Mouse (Mus musculus) neural tube, embryonic 11.5 days (tissue): ENCODE results near the gene Cd37. TPM values are rescaled to one million over a fixed set of nuclear protein-coding genes. Genes with fewer than 3 reads are reported as not detected.
A peak's percentile ranks its signal among the peaks of the same experiment; 100 is the strongest.

Source experiments
- ATAC-seq: fragments of 200-750 bp; cut with Nextera tagmentation; 2 replicates; pipeline ENCODE4 v1.8.0; 2017; ENCODE audit warnings: moderate number of reproducible peaks, mild to moderate bottlenecking, moderate TSS enrichment, moderate library complexity; ENCODE audit not compliant: insufficient read depth, low FRiP score, low TSS enrichment
- DNase-seq: peaks from one replicate; pipeline ENCODE4 v3.0.0-alpha.2; 2015; ENCODE audit warnings: low spot score
- H3K27ac ChIP-seq: fragments of 300-500 bp; sonication (generic); 2 replicates; pipeline ENCODE4 v1.5.1; 2014; ENCODE audit warnings: low read depth, mild to moderate bottlenecking, low read length
- H3K27me3 ChIP-seq: fragments of 300-500 bp; sonication (generic); 2 replicates; pipeline ENCODE4 v1.6.1; 2014; ENCODE audit warnings: mild to moderate bottlenecking, low read length, mixed read lengths; ENCODE audit not compliant: control insufficient read depth, insufficient read depth
- H3K36me3 ChIP-seq: fragments of 300-500 bp; sonication (generic); 2 replicates; pipeline ENCODE4 v1.6.1; 2014; ENCODE audit warnings: mild to moderate bottlenecking, low read length, moderate library complexity, mixed read lengths; ENCODE audit not compliant: control insufficient read depth, insufficient read depth
- H3K4me1 ChIP-seq: fragments of 300-500 bp; sonication (generic); 2 replicates; pipeline ENCODE4 v1.6.1; 2014; ENCODE audit warnings: low read length, mixed read lengths; ENCODE audit not compliant: control insufficient read depth, insufficient read depth
- H3K4me2 ChIP-seq: fragments of 300-500 bp; sonication (generic); 2 replicates; pipeline ENCODE4 v1.6.1; 2014; ENCODE audit warnings: low read depth, mild to moderate bottlenecking, moderate library complexity
- H3K4me3 ChIP-seq: fragments of 300-500 bp; sonication (generic); 2 replicates; pipeline ENCODE4 v1.5.1; 2014; ENCODE audit warnings: low read depth, low read length
- H3K9ac ChIP-seq: fragments of 300-500 bp; sonication (generic); 2 replicates; pipeline ENCODE4 v1.6.1; 2014; ENCODE audit warnings: mild to moderate bottlenecking, low read length
- H3K9me3 ChIP-seq: fragments of 300-500 bp; sonication (generic); 2 replicates; pipeline ENCODE4 v1.6.1; 2016; ENCODE audit warnings: low read length; ENCODE audit not compliant: control insufficient read depth
- WGBS: fragments of 180-500 bp; shearing (Covaris S2); extraction: QIAGEN DNeasy Blood & Tissue Kit; methylation state at CpG from one replicate; pipeline ENCODE4 v1.1.7; 2014; 5-methylcytosine and 5-hydroxymethylcytosine counted together
- polyA plus RNA-seq: library from polyadenylated mRNA; unstranded; fragments of >200 nt; fragmentation: Nextera tagmentation; extraction: Ambion mirVana; gene quantifications from 2 replicates; pipeline ENCODE4 v1.2.1, GENCODE M21; 2014

Cd37 gene
- polyA plus RNA-seq, 1 experiment from 2014 or later: 0.74 TPM

DNA sequence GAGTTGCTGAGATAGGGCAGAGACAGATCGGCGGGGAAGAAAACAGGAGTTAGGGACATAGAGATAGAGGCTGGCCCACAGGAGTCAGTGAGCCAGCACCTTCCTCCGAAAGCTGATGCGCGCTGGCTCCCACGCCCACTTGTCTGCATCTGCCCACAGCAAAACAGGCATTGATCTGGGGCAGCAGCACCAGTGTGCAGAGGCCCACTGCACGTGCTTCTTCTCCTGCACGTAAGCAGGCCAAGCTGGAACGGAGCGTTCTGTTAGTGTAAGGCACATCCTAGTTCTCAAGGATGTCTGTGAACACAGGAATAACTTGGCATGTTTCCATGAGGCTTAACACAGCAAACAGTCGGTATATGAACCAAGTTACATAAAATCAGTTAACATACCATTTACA is 40.0 kb downstream of the Cd37 start:
- no peak overlapping the region for H3K9ac ChIP-seq
- H3K4me1 ChIP-seq: no peaks in the 10 kb centered on the region
- 87% methylated on average over 11 of the region's 11 CpGs for WGBS
- no peaks in the 10 kb centered on the region for H3K36me3 ChIP-seq
- H3K4me3 ChIP-seq: no peak overlapping the region
- ATAC-seq: no peak
- no peak overlapping the region for H3K27ac ChIP-seq
- no peaks in the 10 kb centered on the region for H3K9me3 ChIP-seq
- no peaks in the 10 kb centered on the region for H3K27me3 ChIP-seq
- DNase-seq: no peak
- no peak overlapping the region for H3K4me2 ChIP-seq

DNA sequence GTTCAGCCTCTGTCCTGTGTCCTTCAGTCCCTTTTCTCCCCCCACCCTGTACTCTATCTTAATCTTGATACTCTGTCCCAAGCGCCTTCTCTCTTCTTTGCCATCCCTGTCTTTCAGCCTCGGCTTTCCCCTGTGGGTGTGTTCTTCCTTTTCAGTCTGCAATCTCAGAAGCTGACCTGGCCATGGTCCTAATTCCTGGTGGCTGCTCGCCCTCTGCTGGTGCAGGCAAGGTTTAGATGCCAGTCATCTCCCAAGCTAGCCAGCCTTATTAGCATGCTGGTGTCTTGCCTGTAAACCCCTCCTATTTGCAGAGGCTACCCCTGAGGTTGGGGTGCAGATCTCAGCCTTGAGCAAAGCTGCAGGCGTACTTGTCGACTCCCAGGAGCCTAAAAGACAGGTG is 40.5 kb downstream of the Cd37 start:
- Histone ChIP-seq H3K36me3 (no peaks in the 10 kb centered on the region), H3K27me3 (no peaks in the 10 kb centered on the region), H3K9me3 (no peaks in the 10 kb centered on the region), H3K4me3 (no peak overlapping the region), H3K4me2 (no peak overlapping the region), H3K27ac (no peak overlapping the region), H3K9ac (no peak overlapping the region; the same call in 1 of the 2 replicates), H3K4me1 (no peaks in the 10 kb centered on the region)
- DNase-seq (peak; percentile 79), ATAC-seq (no peak)
- 15% methylated on average over 5 of the region's 5 CpGs for WGBS

GRCm38 (mm10) chr7:45196994-45197393 is 41.9 kb downstream of the Cd37 start:
- no peak overlapping the region for H3K4me3 ChIP-seq
- H3K4me1 ChIP-seq: 0 out of 2 replicates have a peak, but pooled peaks cover 1% of the 10 kb centered on the region
- H3K9me3 ChIP-seq: no peaks in the 10 kb centered on the region
- H3K27ac ChIP-seq: no peak overlapping the region
- no peak for ATAC-seq
- whole genome bisulfite sequencing: 65% methylated on average over 5 of the region's 5 CpGs
- H3K4me2 ChIP-seq: no peak overlapping the region
- H3K9ac ChIP-seq: no peak overlapping the region
- no peak for DNase-seq
- no peaks in the 10 kb centered on the region for H3K27me3 ChIP-seq
- no peaks in the 10 kb centered on the region for H3K36me3 ChIP-seq

- Histone ChIP-seq H3K4me3 (no peak overlapping the region), H3K27ac (no peak overlapping the region), H3K9me3 (no peaks in the 10 kb centered on the region), H3K4me2 (no peak overlapping the region), H3K27me3 (no peaks in the 10 kb centered on the region), H3K4me1 (0 out of 2 replicates have a peak, but pooled peaks cover 2% of the 10 kb centered on the region), H3K9ac (no peak overlapping the region), H3K36me3 (no peaks in the 10 kb centered on the region)
- ATAC-seq (no peak), DNase-seq (no peak)
- 87% methylated on average over 4 of the region's 4 CpGs for WGBS
Measured at GRCm38 (mm10) chr7:45196176-45196535, 42.8 kb downstream of the Cd37 start.

DNA sequence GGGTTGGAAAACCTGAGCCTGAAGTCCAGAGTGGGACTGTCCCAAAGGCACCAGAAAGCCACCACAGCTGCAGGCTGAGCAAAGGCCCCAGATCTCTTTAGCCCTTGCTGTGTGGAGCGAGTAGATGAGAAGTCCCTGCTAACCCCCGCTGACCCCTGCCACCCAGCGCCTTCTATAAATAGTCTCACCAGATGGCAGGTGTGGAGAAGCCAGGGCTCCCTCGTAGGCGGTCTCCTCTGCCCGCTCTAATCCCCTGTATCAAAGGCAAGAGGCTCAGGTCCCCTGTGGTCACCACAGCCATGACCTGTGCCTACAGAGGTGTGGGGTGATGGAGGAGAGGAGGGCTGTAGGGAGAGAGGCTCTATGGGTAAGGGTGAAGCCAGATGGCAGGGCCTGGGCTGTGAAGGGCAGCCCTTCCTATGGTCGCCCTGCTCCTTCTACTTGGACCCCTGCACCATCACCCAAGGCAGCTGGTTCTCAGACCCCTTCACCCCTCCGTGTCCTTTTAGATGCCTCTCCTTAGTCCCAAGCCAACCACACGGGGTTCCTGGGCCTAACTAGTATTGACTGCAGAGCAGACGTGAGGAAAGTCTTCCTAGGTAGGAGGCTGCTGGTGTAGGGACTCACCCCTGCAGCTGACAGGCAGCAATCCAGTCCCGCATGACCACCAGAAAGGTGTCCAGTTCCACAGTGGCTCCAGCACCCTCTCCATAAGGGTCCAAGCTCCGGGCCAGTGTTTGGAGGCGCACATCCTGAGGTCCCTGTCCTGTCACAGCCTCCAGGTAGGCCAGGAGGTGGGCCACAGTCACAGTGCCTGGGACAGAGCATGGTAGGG is 43.4 kb downstream of the Cd37 start:
- H3K4me2 ChIP-seq: no peak overlapping the region
- H3K36me3 ChIP-seq: no peaks in the 10 kb centered on the region
- DNase-seq: no peak
- no peak overlapping the region for H3K9ac ChIP-seq
- H3K9me3 ChIP-seq: no peaks in the 10 kb centered on the region
- WGBS: 63% methylated on average over 13 of the region's 13 CpGs
- H3K27me3 ChIP-seq: no peaks in the 10 kb centered on the region
- no peak for ATAC-seq
- no peak overlapping the region for H3K27ac ChIP-seq
- 0 out of 2 replicates have a peak, but pooled peaks cover 2% of the 10 kb centered on the region for H3K4me1 ChIP-seq
- H3K4me3 ChIP-seq: no peak overlapping the region

DNA sequence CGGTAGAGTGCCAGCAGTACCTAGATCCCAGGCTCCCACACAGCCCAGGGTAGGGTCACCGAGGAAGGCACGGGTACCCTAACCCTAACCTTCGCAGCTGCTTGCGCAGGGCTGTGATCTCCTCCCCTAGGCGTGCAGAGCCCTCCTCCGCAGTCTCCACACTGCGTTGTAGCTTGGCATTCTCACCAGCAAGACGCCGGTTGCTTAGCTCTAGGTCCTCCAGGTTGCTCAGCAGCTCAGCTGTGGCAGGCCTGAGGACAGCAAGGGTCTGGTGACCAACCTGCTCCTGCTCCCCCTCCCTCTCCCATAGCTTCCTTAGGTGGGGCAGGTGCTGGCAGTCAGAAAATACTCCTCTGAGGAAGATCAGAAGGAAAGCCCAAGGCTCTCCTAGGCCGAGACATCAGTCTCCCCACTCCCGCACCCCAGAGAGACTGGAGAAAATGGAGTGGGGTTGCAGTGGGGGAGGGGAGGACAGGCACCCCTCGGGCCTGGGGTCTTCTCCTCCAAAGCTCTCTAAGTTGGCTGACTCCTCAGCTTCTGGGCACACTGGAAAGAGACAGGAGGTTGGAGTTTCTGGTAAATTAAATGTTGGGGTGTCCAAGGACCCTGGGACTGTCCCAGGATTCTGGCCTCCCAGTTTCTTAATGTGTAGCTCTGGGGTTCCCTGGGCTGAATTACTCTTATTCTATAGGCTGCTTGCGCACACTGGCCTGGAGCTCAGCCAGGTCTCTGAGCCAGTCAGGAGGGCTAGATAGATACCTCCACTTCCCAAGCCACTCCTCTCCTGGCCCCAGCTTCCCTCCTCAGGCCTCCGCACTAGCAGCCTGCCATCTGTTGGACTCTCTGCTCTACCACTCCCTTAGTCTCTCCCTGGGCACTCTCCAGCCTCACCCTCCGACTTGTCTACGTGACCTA is 44.8 kb downstream of the Cd37 start:
- Histone ChIP-seq H3K4me1 (0 out of 2 replicates have a peak, but pooled peaks cover 2% of the 10 kb centered on the region), H3K27ac (no peak overlapping the region), H3K9me3 (no peaks in the 10 kb centered on the region), H3K36me3 (no peaks in the 10 kb centered on the region), H3K27me3 (peaks cover 3% of the 10 kb centered on the region; the same call in 1 of the 2 replicates), H3K4me3 (no peak overlapping the region), H3K4me2 (no peak overlapping the region), H3K9ac (no peak overlapping the region)
- DNase-seq (no peak), ATAC-seq (no peak)
- 78% methylated on average over 17 of the region's 17 CpGs for WGBS

- Histone ChIP-seq H3K4me3 (no peak overlapping the region), H3K4me1 (0 out of 2 replicates have a peak, but pooled peaks cover 2% of the 10 kb centered on the region), H3K27me3 (peaks cover 7% of the 10 kb centered on the region; the same call in 1 of the 2 replicates), H3K36me3 (no peaks in the 10 kb centered on the region), H3K9me3 (no peaks in the 10 kb centered on the region), H3K9ac (0 out of 2 replicates have a peak overlapping the region, but pooled peaks have one; percentile 10), H3K27ac (no peak overlapping the region), H3K4me2 (no peak overlapping the region)
- DNase-seq (no peak), ATAC-seq (no peak)
- 72% methylated on average over 5 of the region's 5 CpGs for WGBS
Measured at GRCm38 (mm10) chr7:45193406-45193805, 45.5 kb downstream of the Cd37 start.

GRCm38 (mm10) chr7:45192585-45193310 is 46.2 kb downstream of the Cd37 start:
- Histone ChIP-seq H3K9ac (no peak overlapping the region), H3K27ac (no peak overlapping the region), H3K9me3 (no peaks in the 10 kb centered on the region), H3K27me3 (peaks cover 7% of the 10 kb centered on the region; the same call in 1 of the 2 replicates), H3K4me3 (no peak overlapping the region), H3K4me2 (no peak overlapping the region), H3K4me1 (0 out of 2 replicates have a peak, but pooled peaks cover 2% of the 10 kb centered on the region), H3K36me3 (no peaks in the 10 kb centered on the region)
- no peak for ATAC-seq
- WGBS: 85% methylated on average over 7 of the region's 7 CpGs
- DNase-seq: no peak
